Mouse (Mus musculus) kidney, adult 2 months (tissue): Measurements from ENCODE around the gene Ephb3.

Experiments used
- CTCF ChIP-seq: fragments of 200-500 bp; conservative IDR thresholded peaks from 2 replicates; pipeline ENCODE4 v1.5.1; 2011; ENCODE audit warnings: low read depth, mild to moderate bottlenecking, control low read depth, low read length, moderate library complexity, mixed read lengths; ENCODE audit not compliant: insufficient read depth, insufficient read length
- POLR2A ChIP-seq: fragments of 200-500 bp; IDR thresholded peaks from one replicate; pipeline ENCODE4 v1.6.1; 2011; ENCODE audit warnings: low read depth, low read length, control low read depth

- TF ChIP-seq POLR2A (no peak), CTCF (no peak)
Observed at GRCm38 (mm10) chr16:21214803-21215202, 10.2 kb downstream of the Ephb3 start.
